Mouse (Mus musculus) kidney, adult 2 months (tissue): ENCODE results near the gene Dlg2.

Experiments used
- CTCF ChIP-seq: fragments of 200-500 bp; conservative IDR thresholded peaks from 2 replicates; pipeline ENCODE4 v1.5.1; 2011; ENCODE audit warnings: low read depth, mild to moderate bottlenecking, control low read depth, low read length, moderate library complexity, mixed read lengths; ENCODE audit not compliant: insufficient read depth, insufficient read length
- POLR2A ChIP-seq: fragments of 200-500 bp; IDR thresholded peaks from one replicate; pipeline ENCODE4 v1.6.1; 2011; ENCODE audit warnings: low read depth, low read length, control low read depth

- TF ChIP-seq CTCF: no peak
- TF ChIP-seq POLR2A: no peak
Measured at GRCm38 (mm10) chr7:92140051-92140817, 1663.8 kb downstream of the Dlg2 start.
